Mouse (Mus musculus): ENCODE data around the gene Gfy.

DNA sequence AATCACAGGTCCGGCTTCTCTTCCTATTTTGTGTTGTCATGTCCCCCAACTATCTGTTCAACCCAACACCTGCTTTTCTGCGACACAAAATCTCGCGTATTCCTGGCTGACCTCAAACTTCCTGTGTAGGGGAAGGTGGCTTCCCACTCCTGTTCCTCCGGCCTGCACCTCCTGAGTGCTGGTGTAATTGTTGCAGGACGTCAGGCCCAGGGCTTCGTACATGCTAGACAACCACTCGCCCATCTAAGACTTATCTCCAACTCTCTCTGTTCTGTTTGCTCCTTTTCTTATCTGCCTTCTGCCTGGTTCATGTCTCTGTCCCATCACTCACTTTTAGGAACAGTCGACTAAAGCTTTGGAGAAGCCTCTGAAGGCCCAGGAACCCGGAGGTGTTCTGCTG lies 31.7 kb upstream of the Gfy start:
- TF ChIP-seq POLR2A (IDR thresholded peaks at IDR 0.05; ENCODE audit: insufficient read depth, low read depth, low read length) (no peak), CTCF (IDR thresholded peaks at IDR 0.05; ENCODE audit: insufficient read depth, low read depth, low read length) (no peak)
